ENCODE assay signal across 1 mouse cellular context in the genomic region with DNA sequence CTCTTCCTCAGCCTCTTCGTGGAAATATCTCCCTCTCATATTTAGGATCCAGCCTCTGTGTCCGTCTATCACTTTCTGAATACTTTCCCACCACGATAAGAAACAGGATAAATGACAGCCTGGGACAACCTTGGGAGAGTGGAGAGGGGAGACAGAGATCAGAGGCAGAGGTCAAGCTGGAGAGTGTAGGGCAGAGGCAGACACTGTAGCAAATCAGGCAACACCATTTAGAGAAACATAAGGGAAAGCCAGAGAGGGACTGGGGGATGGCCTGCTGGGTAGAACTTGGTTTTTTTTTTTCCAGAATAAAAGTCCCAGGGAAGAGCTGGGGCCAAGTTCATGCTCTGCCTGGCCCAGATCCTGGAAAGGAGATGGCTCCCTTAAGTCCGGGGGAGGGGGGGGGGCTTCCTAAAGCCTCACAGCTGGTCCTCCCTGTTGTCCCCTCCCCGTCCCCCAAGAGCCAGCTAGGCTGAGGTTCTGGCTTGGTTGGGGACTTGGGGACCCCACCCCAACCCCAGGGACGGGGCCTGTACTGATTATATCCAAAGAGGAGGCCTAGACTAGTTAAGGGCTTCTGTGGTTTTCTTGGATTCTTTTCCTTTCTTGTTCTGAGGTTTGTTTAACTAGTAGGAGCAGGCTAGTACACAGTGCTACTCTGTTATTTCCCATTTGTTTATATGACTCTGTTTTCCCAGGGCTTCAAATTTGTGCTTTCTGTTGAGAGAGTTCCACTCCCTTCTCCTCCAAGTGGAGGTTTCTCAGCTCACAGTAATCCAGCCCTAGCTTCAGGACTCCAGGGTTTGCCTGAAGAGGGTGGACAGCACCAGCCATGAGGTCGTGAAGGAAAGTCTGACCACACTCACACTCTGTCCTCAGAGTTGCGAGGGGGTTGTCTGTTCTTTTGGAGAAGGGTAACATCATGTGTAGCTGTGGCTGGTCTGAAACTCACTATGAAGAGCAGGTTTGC.
TF ChIP-seq lines count a peak whose summit lies in the region.

No protein-coding gene starts in this region.

TF ChIP-seq in CH12.LX, 34 proteins besides CTCF, POLR2A, EP300 and RAD21:
- no peak for TF ChIP-seq NELFE (IDR thresholded peaks at IDR 0.05; ENCODE audit: low read depth, low read length)
TF ChIP-seq in CH12.LX: peak in this region for 0.
